Mouse (Mus musculus) neural tube, embryonic 10.5 days (tissue): ENCODE data around the gene 4930523C07Rik.
A peak's percentile ranks its signal among the peaks of the same experiment; 100 is the strongest.

Experiments used
- DNase-seq: peaks from one replicate; pipeline ENCODE4 v3.0.0-alpha.2; 2017; ENCODE audit warnings: low spot score; ENCODE audit errors: extremely low spot score

The 4930523C07Rik gene

GRCm38 (mm10) chr1:160045971-160046370 is 1.8 kb downstream of the 4930523C07Rik start:
- DNase-seq, result no peak

GRCm38 (mm10) chr1:160046786-160047185 is 2.6 kb downstream of the 4930523C07Rik start:
- no peak for DNase-seq

GRCm38 (mm10) chr1:160047481-160047931 is 3.3 kb downstream of the 4930523C07Rik start:
- no peak for DNase-seq

GRCm38 (mm10) chr1:160049131-160049880 is 5.1 kb downstream of the 4930523C07Rik start:
- no peak for DNase-seq

- no peak for DNase-seq
Measured at GRCm38 (mm10) chr1:160050898-160051297, 6.7 kb downstream of the 4930523C07Rik start.

GRCm38 (mm10) chr1:160052556-160053315 is 8.6 kb downstream of the 4930523C07Rik start:
- no peak for DNase-seq

GRCm38 (mm10) chr1:160053510-160054305 is 9.5 kb downstream of the 4930523C07Rik start:
- DNase-seq, result no peak

- no peak for DNase-seq
Measured at GRCm38 (mm10) chr1:160054366-160055078, 10.3 kb downstream of the 4930523C07Rik start.

- DNase-seq, result no peak
Measured at GRCm38 (mm10) chr1:160057657-160058056, 13.5 kb downstream of the 4930523C07Rik start.

GRCm38 (mm10) chr1:160059908-160060307 is 15.7 kb downstream of the 4930523C07Rik start:
- no peak for DNase-seq

- DNase-seq, result no peak
Measured at GRCm38 (mm10) chr1:160060542-160060941, 16.4 kb downstream of the 4930523C07Rik start.

GRCm38 (mm10) chr1:160061321-160061720 is 17.1 kb downstream of the 4930523C07Rik start:
- no peak for DNase-seq

GRCm38 (mm10) chr1:160061725-160062366 is 17.7 kb downstream of the 4930523C07Rik start:
- DNase-seq, result no peak

GRCm38 (mm10) chr1:160064547-160065144 is 20.5 kb downstream of the 4930523C07Rik start:
- DNase-seq, result no peak

GRCm38 (mm10) chr1:160078882-160079661 is 34.9 kb downstream of the 4930523C07Rik start:
- DNase-seq, result no peak

- peak; percentile 86 for DNase-seq
Measured at GRCm38 (mm10) chr1:160080800-160081436, 36.7 kb downstream of the 4930523C07Rik start.

GRCm38 (mm10) chr1:160082647-160083046 is 38.5 kb downstream of the 4930523C07Rik start:
- DNase-seq, result no peak

GRCm38 (mm10) chr1:160084239-160084638 is 40.1 kb downstream of the 4930523C07Rik start:
- DNase-seq, result no peak

GRCm38 (mm10) chr1:160086651-160087050 is 42.5 kb downstream of the 4930523C07Rik start:
- DNase-seq, result no peak
